Mouse (Mus musculus) B cell, adult (primary cell): ENCODE data around the gene Nsl1. TPM values are rescaled to one million over a fixed set of nuclear protein-coding genes. Genes with fewer than 3 reads are reported as not detected.

Source experiments
- total RNA-seq: library from RNA; stranded (reverse); gene quantifications from 4 replicates; pipeline ENCODE4 v1.2.4, GENCODE M21; 2023; ENCODE audit not compliant: inconsistent age

Nsl1 gene
- 0.97 to 3.9 TPM (median 1.8 TPM) in 4 replicates for total RNA-seq

DNA sequence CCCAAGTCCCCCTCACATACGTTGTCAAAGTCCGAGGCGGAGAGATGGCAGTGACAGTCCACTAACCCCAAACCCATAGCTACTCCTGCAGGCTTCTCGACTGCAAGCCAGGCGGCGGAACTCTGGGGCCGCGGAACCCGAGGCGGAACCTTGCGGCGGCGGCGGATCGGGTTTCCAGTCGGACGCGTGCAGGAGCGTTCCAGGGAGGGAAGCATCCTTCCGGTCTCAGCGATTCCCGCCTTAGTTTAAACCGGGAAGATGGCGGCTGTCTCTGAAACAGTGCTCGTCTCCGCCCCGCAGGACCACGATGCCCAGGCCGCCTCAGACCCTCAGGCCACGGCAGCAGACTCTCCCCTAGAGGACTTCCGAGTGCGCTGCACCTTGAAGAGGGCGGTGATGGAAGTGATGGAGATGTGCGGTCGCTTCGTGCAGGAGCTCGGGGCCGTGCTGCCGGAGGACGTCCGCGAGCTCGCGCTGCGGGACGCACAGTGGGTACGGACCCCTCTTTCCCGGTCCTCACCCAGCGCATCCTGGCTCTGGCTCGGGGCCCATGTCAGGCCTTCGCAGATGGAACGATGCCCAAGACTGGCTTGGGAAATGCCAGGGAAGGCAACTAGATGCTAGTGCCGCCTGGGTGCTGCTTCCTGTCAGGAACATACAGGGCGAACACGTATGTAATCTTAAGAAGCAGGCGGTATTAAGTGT lies at the start of gene Nsl1, which contains the start of gene Tatdn3:
Gene Nsl1 (plus strand): TSS at position 232 of the 705 bp plus-strand sequence.
Gene Tatdn3 (minus strand): TSS at position 152 of the 705 bp plus-strand sequence.

GRCm38 (mm10) chr1:191026021-191026713 lies 36.6 kb upstream of the Nsl1 start, which contains the start of gene Flvcr1:
Gene Flvcr1 (minus strand): TSS chr1:191026158.

DNA sequence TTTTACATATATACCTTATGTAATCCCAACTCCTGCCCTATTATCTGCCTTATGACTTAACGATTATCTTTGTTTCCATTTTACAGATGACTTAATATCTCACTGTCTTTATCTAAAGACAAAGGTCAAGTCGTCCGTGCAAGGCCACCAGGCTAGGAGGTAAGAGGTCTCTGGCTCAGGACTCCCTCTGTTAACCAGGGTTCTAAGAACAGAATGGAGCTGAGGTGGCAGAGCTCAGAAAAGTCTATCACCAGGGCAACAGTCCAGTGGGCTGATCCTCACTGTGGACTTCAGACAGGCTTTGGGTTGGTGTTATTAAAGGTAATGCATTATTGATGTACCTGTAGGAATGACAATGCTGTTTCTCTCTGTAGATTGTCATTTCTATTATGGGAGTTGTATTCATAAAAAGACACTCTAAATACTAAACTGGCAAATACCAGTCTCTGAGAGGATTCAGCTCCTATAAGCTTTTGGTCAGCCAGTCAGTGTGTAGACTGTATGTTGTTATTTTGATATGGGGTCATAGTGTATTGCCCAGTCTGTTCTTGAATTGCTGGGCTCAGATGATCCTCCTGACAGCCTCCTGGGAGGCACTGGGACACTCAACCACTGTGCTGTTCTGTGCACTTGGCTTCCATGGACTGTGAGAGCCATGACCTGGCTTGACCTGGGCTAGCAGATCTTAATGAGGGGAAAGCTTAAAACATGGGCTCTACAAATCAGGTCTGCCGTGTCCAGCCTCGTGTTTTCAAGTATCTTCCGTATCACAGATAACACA lies 26.1 kb upstream of the Nsl1 start, which contains the start of gene Spata45:
Gene Spata45 (plus strand): TSS at position 86 of the 781 bp plus-strand sequence.

DNA sequence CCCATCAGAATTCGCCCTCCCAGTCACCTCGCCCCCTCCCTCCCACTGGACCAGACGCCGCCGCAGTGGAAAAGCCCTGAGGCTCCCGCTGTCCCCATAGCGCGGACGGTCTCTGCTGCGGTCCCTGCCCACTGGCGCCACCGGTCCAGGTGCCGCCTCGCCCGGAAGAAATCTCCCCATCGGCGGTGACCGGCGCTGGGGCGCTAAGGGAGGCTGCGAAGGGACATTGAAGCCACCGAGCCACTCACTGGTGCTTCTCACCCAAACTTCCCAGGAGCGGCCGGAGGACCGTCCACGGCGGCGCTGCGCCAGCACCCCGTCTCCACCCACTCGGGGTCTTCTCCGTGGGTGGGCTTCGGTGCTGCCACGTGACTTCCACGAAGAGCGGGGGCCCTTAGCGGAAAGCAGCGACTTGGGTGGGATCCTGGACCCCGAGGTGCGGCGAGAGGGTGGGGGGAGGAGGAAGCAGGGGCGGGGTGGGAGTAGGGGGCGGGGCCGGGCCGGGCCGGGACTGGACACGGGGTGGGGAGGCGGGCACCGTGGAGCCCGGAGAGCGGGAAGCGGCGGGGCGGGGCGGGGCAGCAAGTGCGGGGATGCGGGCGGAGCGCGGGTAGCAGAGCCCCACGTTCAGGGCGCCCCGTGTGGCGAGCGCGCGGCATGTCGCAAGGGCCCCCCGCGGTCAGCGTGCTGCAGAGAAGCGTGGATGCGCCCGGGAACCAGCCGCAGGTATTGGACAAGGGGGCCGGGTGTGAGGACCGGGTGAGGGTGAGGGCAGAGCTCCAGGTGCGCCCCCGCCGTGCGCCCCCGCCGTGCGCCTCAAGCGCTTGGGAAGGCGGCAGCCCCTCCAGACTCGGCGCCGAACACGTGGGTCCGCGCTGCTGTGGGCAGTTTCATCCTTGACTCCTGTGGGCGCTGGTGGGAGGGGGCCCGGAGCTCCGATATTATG lies 35.3 kb downstream of the Nsl1 start, which contains the start of gene Batf3:
Gene Batf3 (plus strand): TSS at position 46 of the 946 bp plus-strand sequence.

Other genes starting within 250 kb of the Nsl1 start
- gene Rps6kc1, start 151.2 kb upstream of the Nsl1 start, total RNA-seq, result 7.4 to 13.8 TPM (median 10.4 TPM) in 4 replicates
- 74.2 to 87.3 TPM (median 81.3 TPM) in 4 replicates for gene Angel2, start 137.9 kb upstream of the Nsl1 start, total RNA-seq
- gene Vash2, start 83.7 kb upstream of the Nsl1 start, total RNA-seq, result 0.54 to 0.96 TPM (median 0.77 TPM) in 4 replicates
- gene Flvcr1, start 36.9 kb upstream of the Nsl1 start, total RNA-seq, result 14.5 to 19.1 TPM (median 17.3 TPM) in 4 replicates
- not detected in 4 replicates for gene Spata45, start 26.4 kb upstream of the Nsl1 start, total RNA-seq
- gene Tatdn3, start 80 bp upstream of the Nsl1 start, total RNA-seq, result 8.4 to 12.4 TPM (median 11.0 TPM) in 4 replicates
- gene Batf3, start 34.8 kb downstream of the Nsl1 start, total RNA-seq, result 0.90 to 1.2 TPM in 2 of 4 replicates, not detected in the others
- gene Fam71a, start 101.8 kb downstream of the Nsl1 start, total RNA-seq, result 0.36 to 0.74 TPM (median 0.52 TPM) in 4 replicates
- 106 to 123 TPM (median 119 TPM) in 4 replicates for gene Atf3, start 155.0 kb downstream of the Nsl1 start, total RNA-seq